Mouse (Mus musculus): ENCODE measurements around the gene Tex12.

- no peak for TF ChIP-seq CTCF (IDR thresholded peaks at IDR 0.05; ENCODE audit: borderline replicate concordance, extremely low read depth, insufficient read depth, insufficient read length)
- no peak for TF ChIP-seq POLR2A (IDR thresholded peaks at IDR 0.05; ENCODE audit: borderline replicate concordance, extremely low read depth, insufficient read depth, insufficient read length, poor library complexity, severe bottlenecking)
These were observed 53.6 kb downstream of the Tex12 start for GRCm38 (mm10) chr9:50507570-50507969.

All from brain, embryonic 14.5 days (tissue).